Mouse (Mus musculus) left cerebral cortex, adult 9 months (tissue): Measurements from ENCODE around the gene Lmcd1.

Experiments
- DNase-seq, 2 experiments: peaks; one replicate each; pipeline ENCODE4 v3.0.0; 2022; ENCODE audit warnings: low spot score in 2 of 2

Gene Lmcd1

GRCm38 (mm10) chr6:112350452-112350851, 76.9 kb downstream of the Lmcd1 start:
- no peak for DNase-seq

- DNase-seq, result no peak
Observed at GRCm38 (mm10) chr6:112359341-112359740, 85.8 kb downstream of the Lmcd1 start.

GRCm38 (mm10) chr6:112360676-112361075, 87.1 kb downstream of the Lmcd1 start:
- peak; percentile 9 to 51 for DNase-seq

GRCm38 (mm10) chr6:112362349-112362958, 88.9 kb downstream of the Lmcd1 start:
- peak; percentile 9 to 81 for DNase-seq

GRCm38 (mm10) chr6:112364581-112364980, 91.0 kb downstream of the Lmcd1 start:
- peak in 1 of 2 experiments; percentile 39 for DNase-seq

GRCm38 (mm10) chr6:112365294-112365693, 91.7 kb downstream of the Lmcd1 start:
- DNase-seq, result no peak

- DNase-seq, result peak in 1 of 2 experiments; percentile 36
Observed at GRCm38 (mm10) chr6:112373886-112374585, 100.5 kb downstream of the Lmcd1 start.

- no peak for DNase-seq
Observed at GRCm38 (mm10) chr6:112375661-112376392, 102.3 kb downstream of the Lmcd1 start.

GRCm38 (mm10) chr6:112379054-112379453, 105.5 kb downstream of the Lmcd1 start:
- no peak for DNase-seq
